Mouse (Mus musculus) liver, embryonic 14.5 days (tissue): ENCODE measurements around the gene Pip5k1b.

Source experiments
- CTCF ChIP-seq: IDR thresholded peaks from 2 replicates; pipeline ENCODE4 v1.5.1; 2016; ENCODE audit warnings: antibody characterized with exemption, low read depth, control low read depth
- EP300 ChIP-seq: IDR thresholded peaks from 2 replicates; pipeline ENCODE4 v1.6.1; 2016; ENCODE audit warnings: antibody characterized with exemption, low read depth

GRCm38 (mm10) chr19:24418030-24418429 is 137.6 kb downstream of the Pip5k1b start:
- TF ChIP-seq EP300 = no peak
- TF ChIP-seq CTCF = no peak
